9 mouse cellular contexts compared by ENCODE assay signal in genomic region chr5:119916551-119917171, GRCm38 (mm10).
DNase-seq lines count a peak whose midpoint lies in the region; TF ChIP-seq lines count a peak whose summit lies in the region.
"Had no signal": no experiment of that assay in that cellular context is flagged by ENCODE, and none has a peak within 500 bp of the region (broad histone marks: within the 10 kb centered on the region; RNA-seq: fewer than 3 reads in every experiment).

No protein-coding gene starts in this region.

- 80% methylated on average over 12 of the region's 12 CpGs for WGBS in thymus, adult 2 months

- no peaks in the 10 kb centered on the region for H3K4me1 ChIP-seq in thymus, adult 2 months (replicated peaks; ENCODE audit: control insufficient read depth, insufficient read depth, low read length)
- H3K4me1 ChIP-seq: megakaryocyte, embryonic 14.5 days had no signal

- H3K36me3 ChIP-seq in thymus, adult 2 months (ENCODE audit: control insufficient read depth, insufficient read depth, low read length) = no peaks in the 10 kb centered on the region

- no peak for TF ChIP-seq POLR2A in thymus, adult 2 months (IDR thresholded peaks at IDR 0.05; ENCODE audit: control insufficient read depth, extremely low read depth, insufficient read depth, low read length, poor library complexity)

- DNase-seq in ovary, postnatal 14 days (ENCODE audit: low spot score) = peak; percentile 2
- no peak for DNase-seq in ovary, postnatal 10 days (ENCODE audit: low spot score)
- peak; percentile 20 to 33 for DNase-seq in frontal cortex, postnatal 25 days (ENCODE audit: low spot score in 2 of 2)
- peak; percentile 26 for DNase-seq in left cerebral cortex, adult 11 months (ENCODE audit: low spot score)
- DNase-seq in telencephalon, adult 2 months (ENCODE audit: low read depth, low spot score) = peak; percentile 67
- DNase-seq in thymus, adult 2 months = no peak
- DNase-seq in B cell, adult 2 months = no peak
- no peak for DNase-seq in thymus, postnatal 25 days

- TF ChIP-seq CTCF in thymus, adult 2 months (IDR thresholded peaks at IDR 0.05; ENCODE audit: borderline replicate concordance, control insufficient read depth, extremely low read depth, insufficient read depth, low read length, poor library complexity) = no peak

- no peak overlapping the region for H3K27ac ChIP-seq in thymus, adult 2 months (ENCODE audit: control insufficient read depth, insufficient read depth, low read length)

- H3K27me3 ChIP-seq in thymus, adult 2 months (ENCODE audit: control insufficient read depth, insufficient read depth, low read length) = no peaks in the 10 kb centered on the region

- no peak overlapping the region for H3K4me3 ChIP-seq in thymus, adult 2 months (ENCODE audit: control insufficient read depth, insufficient read depth, low read length)
- H3K4me3 ChIP-seq: megakaryocyte, embryonic 14.5 days had no signal

Comparison
In these comparisons a context has a peak if more than half of its experiments do, and no peak if none do; other contexts are left out.
1. DNase-seq: peak in ovary, postnatal 14 days (single experiment), frontal cortex, postnatal 25 days (2 of 2), left cerebral cortex, adult 11 months (single experiment) and telencephalon, adult 2 months (single experiment); none in ovary, postnatal 10 days (single experiment), thymus, adult 2 months (single experiment), B cell, adult 2 months (0 of 2) and thymus, postnatal 25 days (single experiment).